Mouse (Mus musculus): ENCODE data around the gene Rbm34. TPM values are rescaled to one million over a fixed set of nuclear protein-coding genes. Genes with fewer than 3 reads are reported as not detected.

Gene Rbm34
- polyA plus RNA-seq, 1 experiment from 2014 or later, result 23.8 TPM

DNA sequence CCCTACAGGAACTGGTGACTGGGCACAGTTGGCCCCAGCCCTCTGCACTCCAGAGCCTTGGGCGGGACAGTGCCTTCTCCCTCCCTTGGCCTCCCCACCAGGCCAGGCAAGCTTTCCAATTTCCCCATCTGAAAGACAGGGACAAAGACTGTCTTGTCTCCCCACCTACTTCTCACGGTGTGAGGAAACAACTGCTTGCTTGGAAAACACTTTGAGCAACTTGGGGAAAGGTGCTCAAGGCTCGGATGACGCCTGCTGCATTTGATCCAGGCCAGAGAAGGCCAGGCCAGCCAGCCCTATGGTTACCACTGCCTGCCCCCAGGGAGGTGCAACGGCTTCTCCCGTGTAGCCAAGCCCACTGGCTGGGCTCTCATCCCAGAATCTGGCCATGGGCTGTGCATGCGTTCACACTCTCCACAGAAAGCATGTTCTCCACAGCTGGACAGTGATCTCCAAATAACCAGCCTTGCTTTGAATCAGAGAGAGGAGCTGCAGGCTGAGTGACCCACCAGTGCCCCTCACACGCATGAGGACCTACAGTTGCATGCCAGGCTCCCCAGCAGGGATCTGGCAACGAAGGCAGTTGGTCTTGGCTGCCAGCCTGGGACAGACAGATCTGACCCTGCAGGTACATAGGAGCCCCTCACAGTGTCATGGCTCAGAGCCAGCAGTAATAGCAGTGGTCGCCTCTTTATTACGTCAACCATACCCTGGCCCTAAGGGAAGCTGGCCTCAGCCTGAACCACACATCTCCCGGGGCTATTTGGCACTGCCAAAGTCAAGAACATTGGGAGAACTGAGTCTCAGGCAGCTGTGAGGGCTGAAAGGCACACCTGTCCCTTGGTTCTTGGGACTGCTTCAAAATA lies 57.4 kb downstream of the Rbm34 start:
- Histone ChIP-seq H3K27me3 (ENCODE audit: low read depth, poor library complexity, severe bottlenecking) (no peaks in the 10 kb centered on the region), H3K36me3 (no peaks in the 10 kb centered on the region), H3K4me3 (no peak overlapping the region), H3K27ac (replicated peaks) (peak overlapping the region; percentile 7; the same call in 1 of the 2 replicates), H3K9me3 (replicated peaks) (no peaks in the 10 kb centered on the region), H3K4me1 (peaks cover 11% of the 10 kb centered on the region)
- no peak for DNase-seq (ENCODE audit: low spot score)
- WGBS, result 75% methylated on average over 12 of the region's 12 CpGs

DNA sequence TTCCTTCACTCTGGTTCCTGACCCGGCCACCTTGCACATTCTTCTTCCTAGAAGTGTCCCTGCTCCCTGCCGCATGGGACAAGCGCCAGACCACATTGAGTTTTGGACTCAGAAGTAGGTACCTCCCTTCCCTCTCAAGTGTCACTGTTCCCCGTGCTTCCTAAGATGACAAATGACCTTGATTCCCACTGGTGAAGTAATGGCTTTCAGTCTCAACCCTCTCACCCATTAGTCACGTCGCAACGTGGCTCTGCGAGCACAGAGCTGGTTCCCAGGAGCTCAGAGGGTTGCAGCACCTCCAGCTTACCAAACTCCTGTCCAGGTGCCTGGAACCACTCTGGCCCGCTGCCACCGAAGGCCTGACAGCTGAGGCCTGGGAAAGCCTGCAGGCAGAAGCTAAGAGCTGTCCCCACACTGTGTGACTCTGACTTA lies 61.5 kb downstream of the Rbm34 start:
- no peak for DNase-seq (ENCODE audit: low spot score)
- Histone ChIP-seq H3K4me1 (peaks cover 5% of the 10 kb centered on the region), H3K27me3 (ENCODE audit: low read depth, poor library complexity, severe bottlenecking) (no peaks in the 10 kb centered on the region), H3K9me3 (replicated peaks) (no peaks in the 10 kb centered on the region), H3K36me3 (no peaks in the 10 kb centered on the region), H3K27ac (replicated peaks) (no peak overlapping the region), H3K4me3 (no peak overlapping the region)
- 86% methylated on average over 10 of the region's 10 CpGs for WGBS

DNA sequence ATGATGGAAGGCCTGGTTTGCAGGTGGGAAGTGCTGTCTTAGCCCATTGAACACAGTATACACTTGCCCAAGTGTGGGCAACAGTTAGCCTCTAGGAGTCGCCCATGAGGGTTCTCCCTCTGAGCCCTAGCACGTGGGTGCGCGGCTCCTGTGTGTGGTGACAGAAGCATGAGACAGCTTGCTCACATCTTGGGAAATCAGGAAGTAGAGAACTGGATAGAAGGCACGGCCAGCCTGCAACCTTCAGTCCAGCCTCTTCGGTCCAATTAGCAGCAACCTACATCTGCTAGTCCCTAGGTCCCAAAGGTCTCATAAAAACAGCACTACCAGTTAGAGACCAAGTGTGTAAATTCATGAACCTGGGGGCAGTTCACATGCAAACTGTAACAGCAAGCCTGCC lies 62.1 kb downstream of the Rbm34 start:
- Histone ChIP-seq H3K27me3 (ENCODE audit: low read depth, poor library complexity, severe bottlenecking) (no peaks in the 10 kb centered on the region), H3K9me3 (replicated peaks) (no peaks in the 10 kb centered on the region), H3K27ac (replicated peaks) (no peak overlapping the region), H3K4me1 (0 out of 2 replicates have a peak, but pooled peaks cover 3% of the 10 kb centered on the region), H3K4me3 (no peak overlapping the region), H3K36me3 (no peaks in the 10 kb centered on the region)
- DNase-seq (ENCODE audit: low spot score), result no peak
- 82% methylated on average over 6 of the region's 6 CpGs for WGBS

GRCm38 (mm10) chr8:126907968-126908367 lies 62.9 kb downstream of the Rbm34 start:
- H3K27ac ChIP-seq (replicated peaks), result no peak overlapping the region
- WGBS, result 85% methylated on average over 9 of the region's 9 CpGs
- H3K27me3 ChIP-seq (ENCODE audit: low read depth, poor library complexity, severe bottlenecking), result no peaks in the 10 kb centered on the region
- no peak for DNase-seq (ENCODE audit: low spot score)
- no peak overlapping the region for H3K4me3 ChIP-seq
- H3K36me3 ChIP-seq, result no peaks in the 10 kb centered on the region
- H3K9me3 ChIP-seq (replicated peaks), result no peaks in the 10 kb centered on the region
- H3K4me1 ChIP-seq, result no peaks in the 10 kb centered on the region

DNA sequence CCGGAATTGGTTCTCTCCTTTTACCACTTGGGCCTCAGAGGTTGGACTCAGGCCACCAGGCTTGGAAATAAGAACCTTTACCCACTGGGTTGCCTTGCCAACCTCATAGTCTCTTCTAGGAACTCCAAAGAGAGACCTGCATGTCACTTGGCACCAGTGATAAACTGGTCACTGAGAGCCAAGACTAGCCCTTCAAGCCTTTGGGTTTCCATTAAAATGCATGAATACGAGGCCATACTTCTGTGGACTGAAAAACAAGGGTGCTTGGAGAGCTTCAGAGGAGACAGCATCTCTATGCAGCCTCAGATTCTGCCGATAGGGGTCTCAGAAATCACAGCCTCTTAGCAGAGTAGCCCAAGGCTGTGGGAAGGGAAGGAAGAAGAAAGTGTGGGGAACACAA lies 63.5 kb downstream of the Rbm34 start:
- no peaks in the 10 kb centered on the region for H3K4me1 ChIP-seq
- no peak overlapping the region for H3K27ac ChIP-seq (replicated peaks)
- H3K9me3 ChIP-seq (replicated peaks), result no peaks in the 10 kb centered on the region
- 82% methylated on average over 3 of the region's 3 CpGs for WGBS
- no peak for DNase-seq (ENCODE audit: low spot score)
- H3K27me3 ChIP-seq (ENCODE audit: low read depth, poor library complexity, severe bottlenecking), result no peaks in the 10 kb centered on the region
- no peaks in the 10 kb centered on the region for H3K36me3 ChIP-seq
- H3K4me3 ChIP-seq, result no peak overlapping the region

- WGBS, result 90% methylated on average over 3 of the region's 3 CpGs
- Histone ChIP-seq H3K4me1 (no peaks in the 10 kb centered on the region), H3K27me3 (ENCODE audit: low read depth, poor library complexity, severe bottlenecking) (no peaks in the 10 kb centered on the region), H3K9me3 (replicated peaks) (no peaks in the 10 kb centered on the region), H3K36me3 (no peaks in the 10 kb centered on the region), H3K27ac (replicated peaks) (no peak overlapping the region), H3K4me3 (no peak overlapping the region)
- no peak for DNase-seq (ENCODE audit: low spot score)
Observed at GRCm38 (mm10) chr8:126905387-126905786, 65.5 kb downstream of the Rbm34 start.

DNA sequence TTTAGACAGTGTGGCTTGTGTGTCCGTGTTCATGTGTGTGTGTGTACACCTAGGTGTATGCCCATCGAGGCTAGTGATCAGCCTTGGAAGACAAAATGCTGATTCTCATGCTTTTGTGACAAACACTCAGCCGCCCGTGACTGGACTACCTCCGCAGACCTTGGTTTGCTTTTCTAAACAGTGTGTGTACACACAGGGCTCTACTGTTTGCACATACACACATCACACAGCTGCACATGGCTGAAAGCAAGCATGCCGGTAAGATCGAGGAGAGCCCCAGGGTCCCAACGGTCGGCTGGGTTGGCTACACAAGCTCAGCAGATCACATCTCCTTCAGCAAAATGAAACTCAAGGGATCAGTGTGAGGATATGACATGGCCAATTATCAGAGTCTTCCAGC lies 66.9 kb downstream of the Rbm34 start:
- no peaks in the 10 kb centered on the region for H3K9me3 ChIP-seq (replicated peaks)
- H3K4me1 ChIP-seq, result peaks cover 3% of the 10 kb centered on the region; the same call in 1 of the 2 replicates
- WGBS, result 91% methylated on average over 9 of the region's 9 CpGs
- H3K36me3 ChIP-seq, result no peaks in the 10 kb centered on the region
- H3K4me3 ChIP-seq, result no peak overlapping the region
- H3K27ac ChIP-seq (replicated peaks), result no peak overlapping the region
- no peak for DNase-seq (ENCODE audit: low spot score)
- H3K27me3 ChIP-seq (ENCODE audit: low read depth, poor library complexity, severe bottlenecking), result no peaks in the 10 kb centered on the region

DNA sequence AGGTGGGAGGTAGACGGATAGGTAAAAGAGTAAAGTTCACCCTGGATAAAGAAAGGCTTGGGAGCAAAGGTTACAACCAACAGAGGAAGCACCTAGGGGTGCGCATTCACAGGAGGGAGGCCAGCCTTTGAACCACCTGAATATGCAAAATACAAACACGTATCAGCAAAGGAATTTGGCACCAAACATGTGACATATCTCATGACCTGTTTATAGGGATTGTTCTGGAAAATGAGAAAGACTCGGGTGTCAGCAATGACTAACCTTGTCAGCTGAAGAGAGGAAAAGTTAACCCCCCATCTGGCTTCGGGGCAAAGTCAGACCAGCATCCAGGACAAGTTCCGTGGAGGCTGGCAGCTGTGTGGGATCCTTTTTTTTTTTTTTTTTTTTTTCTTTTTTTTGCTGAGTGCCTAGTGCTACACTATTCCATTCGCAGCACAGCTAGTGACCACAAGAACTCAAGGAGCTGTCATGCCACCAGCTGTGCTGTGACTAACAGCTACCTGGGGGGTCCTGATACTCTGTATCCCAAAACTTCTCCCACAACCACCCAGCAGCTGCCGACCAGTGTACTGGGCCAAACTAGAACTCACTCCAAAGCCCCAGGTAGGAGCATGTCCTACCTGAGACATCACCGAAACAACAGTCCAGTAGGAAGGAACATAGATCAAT lies 67.5 kb downstream of the Rbm34 start:
- Histone ChIP-seq H3K4me1 (peaks cover 3% of the 10 kb centered on the region; the same call in 1 of the 2 replicates), H3K4me3 (no peak overlapping the region), H3K36me3 (no peaks in the 10 kb centered on the region), H3K27ac (replicated peaks) (no peak overlapping the region), H3K27me3 (ENCODE audit: low read depth, poor library complexity, severe bottlenecking) (no peaks in the 10 kb centered on the region), H3K9me3 (replicated peaks) (no peaks in the 10 kb centered on the region)
- DNase-seq (ENCODE audit: low spot score), result no peak
- WGBS, result 76% methylated on average over 9 of the region's 9 CpGs

- no peak overlapping the region for H3K27ac ChIP-seq (replicated peaks)
- no peaks in the 10 kb centered on the region for H3K36me3 ChIP-seq
- H3K27me3 ChIP-seq (ENCODE audit: low read depth, poor library complexity, severe bottlenecking), result no peaks in the 10 kb centered on the region
- no peaks in the 10 kb centered on the region for H3K9me3 ChIP-seq (replicated peaks)
- peaks cover 3% of the 10 kb centered on the region; the same call in 1 of the 2 replicates for H3K4me1 ChIP-seq
- DNase-seq (ENCODE audit: low spot score), result no peak
- 89% methylated on average over 1 of the region's 1 CpGs for WGBS
- no peak overlapping the region for H3K4me3 ChIP-seq
Observed at GRCm38 (mm10) chr8:126901612-126902011, 69.3 kb downstream of the Rbm34 start.

DNA sequence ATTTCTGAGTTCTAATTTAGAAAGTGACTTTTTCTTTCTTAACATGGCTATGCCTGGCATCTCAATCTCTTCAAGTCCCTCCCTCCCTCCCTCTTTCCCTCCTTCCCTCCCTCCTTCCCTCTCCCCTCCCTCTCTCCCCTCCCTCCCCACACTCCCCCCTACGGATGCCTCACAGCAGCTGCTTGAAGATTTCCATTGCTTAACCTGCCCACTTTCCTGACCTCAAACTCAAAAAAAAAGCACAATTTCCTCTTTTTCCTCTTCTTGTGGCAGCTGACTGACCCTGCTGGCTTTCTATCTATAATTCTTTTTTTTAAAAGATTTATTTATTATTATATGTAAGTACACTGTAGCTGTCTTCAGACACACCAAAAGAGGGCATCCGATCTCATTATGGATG lies 69.8 kb downstream of the Rbm34 start:
- H3K27me3 ChIP-seq (ENCODE audit: low read depth, poor library complexity, severe bottlenecking), result no peaks in the 10 kb centered on the region
- WGBS, result 69% methylated on average over 2 of the region's 2 CpGs
- no peak for DNase-seq (ENCODE audit: low spot score)
- no peak overlapping the region for H3K4me3 ChIP-seq
- H3K4me1 ChIP-seq, result peaks cover 3% of the 10 kb centered on the region; the same call in 1 of the 2 replicates
- no peaks in the 10 kb centered on the region for H3K9me3 ChIP-seq (replicated peaks)
- no peak overlapping the region for H3K27ac ChIP-seq (replicated peaks)
- no peaks in the 10 kb centered on the region for H3K36me3 ChIP-seq

Other genes starting within 250 kb of the Rbm34 start
- gene Tomm20, start 25.2 kb downstream of the Rbm34 start, polyA plus RNA-seq (2016; fragmentation: Nextera tagmentation; extraction: Ambion mirVana), result 252 and 285 TPM in 2 replicates
- gene Pard3, start 92.8 kb upstream of the Rbm34 start, polyA plus RNA-seq (2016; fragmentation: Nextera tagmentation; extraction: Ambion mirVana), result 25.1 and 26.1 TPM in 2 replicates

All from midbrain, embryonic 10.5 days (tissue).